Mouse (Mus musculus) stomach, embryonic 14.5 days (tissue): ENCODE data around the gene Spata13. TPM values are rescaled to one million over a fixed set of nuclear protein-coding genes. Genes with fewer than 3 reads are reported as not detected.

ENCODE experiments used
- ATAC-seq: fragments of 200-750 bp; cut with Nextera tagmentation; 2 replicates; pipeline ENCODE4 v1.8.0; 2017; ENCODE audit warnings: low read depth, moderate TSS enrichment; ENCODE audit not compliant: insufficient number of reproducible peaks, insufficient read depth, low FRiP score
- H3K27ac ChIP-seq: fragments of 300-500 bp; sonication (generic); 2 replicates; pipeline ENCODE4 v1.5.1; 2014; ENCODE audit warnings: mild to moderate bottlenecking, low read length, moderate library complexity, mixed read lengths
- H3K27me3 ChIP-seq: fragments of 300-500 bp; sonication (generic); 2 replicates; pipeline ENCODE4 v1.6.1; 2014; ENCODE audit warnings: low read length, control low read depth, mixed read lengths; ENCODE audit not compliant: control insufficient read depth, insufficient read depth
- H3K36me3 ChIP-seq: fragments of 300-500 bp; sonication (generic); 2 replicates; pipeline ENCODE4 v1.6.1; 2014; ENCODE audit warnings: mild to moderate bottlenecking, control low read depth, low read length, moderate library complexity, mixed read lengths; ENCODE audit not compliant: control insufficient read depth, insufficient read depth
- H3K4me1 ChIP-seq: fragments of 300-500 bp; sonication (generic); 2 replicates; pipeline ENCODE4 v1.6.1; 2014; ENCODE audit warnings: low read length, control low read depth, mixed read lengths; ENCODE audit not compliant: control insufficient read depth, insufficient read depth
- H3K4me2 ChIP-seq: fragments of 300-500 bp; sonication (generic); replicated peaks from 2 replicates; pipeline ENCODE4 v1.6.1; 2014; ENCODE audit warnings: low read depth, low read length, control low read depth
- H3K4me3 ChIP-seq: fragments of 300-500 bp; sonication (generic); 2 replicates; pipeline ENCODE4 v1.5.1; 2014; ENCODE audit warnings: low read depth, low read length, control low read depth
- H3K9ac ChIP-seq: fragments of 300-500 bp; sonication (generic); replicated peaks from 2 replicates; pipeline ENCODE4 v1.6.1; 2014; ENCODE audit warnings: low read depth, mild to moderate bottlenecking, control low read depth, low read length, moderate library complexity, mixed read lengths
- H3K9me3 ChIP-seq: fragments of 300-500 bp; sonication (generic); 2 replicates; pipeline ENCODE4 v1.6.1; 2016; ENCODE audit warnings: low read depth, low read length, control low read depth; ENCODE audit not compliant: control insufficient read depth
- WGBS: fragments of 180-500 bp; shearing (Covaris S2); extraction: QIAGEN DNeasy Blood & Tissue Kit; methylation state at CpG from one replicate; pipeline ENCODE4 v1.1.7; 2014; 5-methylcytosine and 5-hydroxymethylcytosine counted together
- polyA plus RNA-seq: library from polyadenylated mRNA; unstranded; fragments of >200 nt; fragmentation: Nextera tagmentation; extraction: Ambion mirVana; gene quantifications from 2 replicates; pipeline ENCODE4 v1.2.1, GENCODE M21; 2014

Spata13 gene
- polyA plus RNA-seq, 1 experiment from 2014 or later, result 17.9 TPM

DNA sequence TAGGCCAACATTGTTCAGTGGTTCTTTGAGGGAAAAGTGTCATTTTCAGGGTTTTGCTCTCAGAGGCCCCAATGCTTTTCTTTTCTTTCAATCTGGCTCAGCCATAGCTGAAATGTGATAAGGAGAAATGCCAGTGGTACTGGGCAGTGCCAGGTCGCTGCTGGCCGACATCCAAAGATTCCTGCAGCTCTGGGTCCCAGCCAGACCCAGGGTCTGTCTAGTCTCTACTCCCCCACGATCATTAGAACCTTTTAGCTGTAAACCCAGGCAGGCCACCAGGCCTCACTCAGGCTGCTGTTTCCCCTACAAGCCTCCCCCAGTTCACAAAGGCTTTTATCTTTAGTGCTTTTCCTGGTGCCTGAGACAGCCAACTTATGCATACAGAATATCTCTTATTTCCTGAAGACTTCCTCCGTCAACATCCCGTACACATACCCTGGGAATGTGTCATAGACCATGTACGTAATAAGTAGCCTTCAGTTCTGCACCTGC lies 107.7 kb downstream of the Spata13 start:
- 47% methylated on average over 6 of the region's 6 CpGs for WGBS
- no peak overlapping the region for H3K4me3 ChIP-seq
- no peaks in the 10 kb centered on the region for H3K9me3 ChIP-seq
- H3K27me3 ChIP-seq, result no peaks in the 10 kb centered on the region
- no peak overlapping the region for H3K4me2 ChIP-seq
- H3K36me3 ChIP-seq, result no peaks in the 10 kb centered on the region
- peak; percentile 24; the same call in 1 of the 2 replicates for ATAC-seq
- no peak overlapping the region for H3K9ac ChIP-seq
- peaks cover 36% of the 10 kb centered on the region for H3K4me1 ChIP-seq
- peak overlapping the region; percentile 39; the same call in 1 of the 2 replicates for H3K27ac ChIP-seq

DNA sequence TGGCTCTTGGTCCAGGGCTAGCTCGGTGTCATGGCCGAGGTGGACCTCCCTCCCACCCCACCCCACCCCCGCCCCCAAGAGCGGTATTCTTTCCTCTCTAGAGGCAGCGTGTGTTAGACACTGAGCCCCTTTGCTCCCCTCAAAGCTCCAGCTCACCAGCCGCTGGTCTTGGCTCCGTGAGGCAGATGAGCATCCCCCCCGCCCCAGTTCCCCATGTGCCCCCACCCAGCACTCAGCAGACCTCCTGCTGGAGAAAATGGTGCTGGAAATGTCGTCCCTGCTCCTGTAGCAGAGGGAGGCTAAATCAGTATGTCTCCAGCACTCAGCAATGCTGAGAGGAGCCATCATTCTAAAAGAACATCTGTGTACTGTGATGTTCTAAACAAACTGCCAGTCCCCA lies 109.9 kb downstream of the Spata13 start:
- no peak for ATAC-seq
- peaks cover 22% of the 10 kb centered on the region for H3K4me1 ChIP-seq
- no peaks in the 10 kb centered on the region for H3K36me3 ChIP-seq
- no peaks in the 10 kb centered on the region for H3K9me3 ChIP-seq
- H3K4me3 ChIP-seq, result no peak overlapping the region
- H3K9ac ChIP-seq, result no peak overlapping the region
- H3K4me2 ChIP-seq, result no peak overlapping the region
- no peaks in the 10 kb centered on the region for H3K27me3 ChIP-seq
- H3K27ac ChIP-seq, result no peak overlapping the region
- WGBS, result 46% methylated on average over 9 of the region's 9 CpGs

DNA sequence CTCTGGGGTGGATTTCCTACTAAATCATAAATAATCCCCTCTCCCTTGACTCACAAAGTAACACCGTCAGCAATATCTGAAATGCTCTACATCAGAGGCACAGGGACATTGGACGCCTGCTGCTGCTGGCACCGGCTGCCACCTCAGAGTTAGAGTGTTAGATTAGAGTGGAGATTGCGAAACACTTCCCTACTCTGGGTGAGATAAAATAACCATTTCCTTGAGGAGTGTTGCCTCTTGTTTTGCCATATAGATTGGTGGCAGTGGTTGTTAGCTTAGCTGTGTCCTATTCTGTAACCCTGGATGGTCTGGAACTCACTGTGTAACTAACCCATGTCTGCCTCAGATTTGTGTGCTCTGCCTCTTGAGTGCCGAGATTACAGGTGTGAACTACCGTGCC lies 111.4 kb downstream of the Spata13 start:
- no peak for ATAC-seq
- WGBS, result 71% methylated on average over 6 of the region's 6 CpGs

DNA sequence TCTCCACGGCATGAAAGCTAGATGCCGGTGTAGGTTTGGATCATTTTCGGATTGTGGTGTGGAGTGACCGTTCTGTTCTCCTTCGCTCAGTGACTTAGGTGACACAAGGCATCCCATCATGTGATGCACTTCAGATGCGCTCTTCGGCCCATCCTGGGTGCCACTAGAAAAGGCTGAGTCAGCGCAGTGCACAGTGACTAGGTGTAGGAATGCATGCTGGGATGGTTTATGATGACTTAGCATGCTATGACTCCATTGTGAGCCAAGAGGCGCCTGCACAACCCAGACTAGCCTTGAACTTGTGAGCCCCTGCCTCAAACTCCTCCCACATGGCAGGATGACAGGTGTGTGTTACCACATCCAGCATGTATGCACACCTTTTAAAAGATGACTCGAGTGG lies 112.3 kb downstream of the Spata13 start:
- Histone ChIP-seq H3K4me1 (0 out of 2 replicates have a peak, but pooled peaks cover 9% of the 10 kb centered on the region), H3K27me3 (no peaks in the 10 kb centered on the region), H3K27ac (no peak overlapping the region), H3K9ac (no peak overlapping the region), H3K4me2 (no peak overlapping the region), H3K4me3 (no peak overlapping the region), H3K9me3 (no peaks in the 10 kb centered on the region), H3K36me3 (peaks cover 3% of the 10 kb centered on the region)
- 93% methylated on average over 10 of the region's 10 CpGs for WGBS
- ATAC-seq, result no peak

More for the DNA sequence above, 111.4 kb downstream of the Spata13 start:
- H3K4me1 ChIP-seq, result peaks cover 18% of the 10 kb centered on the region
- H3K4me3 ChIP-seq, result no peak overlapping the region
- H3K27me3 ChIP-seq, result no peaks in the 10 kb centered on the region
- no peak overlapping the region for H3K9ac ChIP-seq
- no peak overlapping the region for H3K27ac ChIP-seq
- H3K36me3 ChIP-seq, result peaks cover 3% of the 10 kb centered on the region
- H3K9me3 ChIP-seq, result no peaks in the 10 kb centered on the region
- H3K4me2 ChIP-seq, result no peak overlapping the region

DNA sequence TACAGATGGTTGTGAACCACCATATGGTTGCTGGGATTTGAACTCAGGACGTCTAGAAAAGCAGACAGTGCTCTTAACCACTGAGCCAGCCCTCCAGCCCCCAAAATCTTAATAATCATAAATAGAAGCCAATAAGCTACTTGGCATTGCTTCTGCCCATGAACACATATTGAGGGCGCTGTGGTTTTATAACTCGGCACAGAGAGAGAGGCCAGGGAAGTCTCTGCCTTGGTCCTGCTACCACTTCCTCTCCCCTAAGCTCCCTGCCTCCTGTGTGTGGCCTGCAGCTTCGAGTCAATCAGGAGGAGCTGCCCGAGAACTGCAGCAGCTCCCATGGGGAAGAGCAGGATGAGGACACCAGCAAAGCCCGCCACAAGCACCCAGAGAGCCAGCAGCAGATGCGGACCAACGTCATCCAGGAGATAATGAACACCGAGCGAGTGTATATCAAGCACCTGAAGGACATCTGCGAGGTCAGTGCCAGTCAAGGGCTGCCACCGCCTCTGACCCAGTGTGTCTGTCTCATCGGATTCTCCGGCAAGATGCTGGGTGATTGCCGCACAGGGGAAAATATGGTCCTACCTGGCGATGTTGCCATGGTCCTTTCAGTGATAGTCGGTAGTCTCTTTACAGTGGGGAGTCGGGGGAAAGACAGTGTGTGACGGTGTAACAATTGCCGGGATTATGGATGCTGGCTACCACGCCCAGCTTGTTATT lies 113.5 kb downstream of the Spata13 start:
- ATAC-seq, result no peak
- WGBS, result 88% methylated on average over 21 of the region's 21 CpGs
- no peak overlapping the region for H3K4me3 ChIP-seq
- H3K4me2 ChIP-seq, result no peak overlapping the region
- no peaks in the 10 kb centered on the region for H3K4me1 ChIP-seq
- H3K9me3 ChIP-seq, result no peaks in the 10 kb centered on the region
- peaks cover 3% of the 10 kb centered on the region for H3K36me3 ChIP-seq
- H3K27ac ChIP-seq, result no peak overlapping the region
- no peaks in the 10 kb centered on the region for H3K27me3 ChIP-seq
- no peak overlapping the region for H3K9ac ChIP-seq

DNA sequence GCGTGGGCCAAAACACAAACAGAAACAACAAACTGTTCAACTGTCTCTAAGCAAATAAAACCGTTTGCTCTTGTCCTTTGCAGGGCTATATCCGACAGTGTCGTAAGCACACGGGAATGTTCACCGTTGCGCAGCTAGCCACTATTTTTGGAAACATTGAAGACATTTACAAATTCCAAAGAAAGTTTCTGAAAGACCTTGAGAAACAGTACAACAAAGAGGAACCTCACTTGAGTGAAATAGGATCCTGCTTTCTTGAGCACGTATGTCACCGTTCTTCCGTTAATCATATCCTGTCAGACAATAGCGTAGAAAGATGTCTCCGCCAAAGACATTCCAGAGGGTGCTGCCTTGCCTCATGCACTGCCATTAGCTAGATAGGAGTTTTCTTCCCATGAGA lies 116.1 kb downstream of the Spata13 start:
- no peak for ATAC-seq
- Histone ChIP-seq H3K4me3 (no peak overlapping the region), H3K4me2 (no peak overlapping the region), H3K36me3 (peaks cover 3% of the 10 kb centered on the region), H3K27ac (no peak overlapping the region), H3K27me3 (no peaks in the 10 kb centered on the region), H3K9me3 (no peaks in the 10 kb centered on the region), H3K9ac (no peak overlapping the region), H3K4me1 (no peaks in the 10 kb centered on the region)
- 68% methylated on average over 12 of the region's 12 CpGs for WGBS

DNA sequence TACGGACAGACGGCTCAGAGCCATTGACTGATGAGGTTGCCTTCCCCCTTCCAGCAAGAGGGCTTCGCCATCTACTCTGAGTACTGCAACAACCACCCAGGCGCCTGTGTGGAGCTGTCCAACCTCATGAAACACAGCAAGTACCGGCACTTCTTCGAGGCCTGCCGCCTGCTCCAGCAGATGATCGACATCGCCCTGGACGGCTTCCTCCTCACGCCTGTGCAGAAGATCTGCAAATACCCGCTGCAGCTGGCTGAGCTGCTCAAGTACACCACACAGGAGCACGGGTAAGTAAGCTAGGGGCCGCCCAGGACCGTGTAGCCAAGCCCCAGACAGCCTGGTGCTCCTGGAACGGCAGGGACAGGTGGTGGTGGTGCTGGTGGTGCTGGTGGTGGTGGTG lies 117.8 kb downstream of the Spata13 start:
- WGBS, result 89% methylated on average over 16 of the region's 16 CpGs
- ATAC-seq, result no peak
- no peaks in the 10 kb centered on the region for H3K4me1 ChIP-seq
- no peak overlapping the region for H3K4me3 ChIP-seq
- no peak overlapping the region for H3K9ac ChIP-seq
- H3K27me3 ChIP-seq, result no peaks in the 10 kb centered on the region
- H3K4me2 ChIP-seq, result no peak overlapping the region
- no peaks in the 10 kb centered on the region for H3K9me3 ChIP-seq
- no peak overlapping the region for H3K27ac ChIP-seq
- H3K36me3 ChIP-seq, result peaks cover 3% of the 10 kb centered on the region

DNA sequence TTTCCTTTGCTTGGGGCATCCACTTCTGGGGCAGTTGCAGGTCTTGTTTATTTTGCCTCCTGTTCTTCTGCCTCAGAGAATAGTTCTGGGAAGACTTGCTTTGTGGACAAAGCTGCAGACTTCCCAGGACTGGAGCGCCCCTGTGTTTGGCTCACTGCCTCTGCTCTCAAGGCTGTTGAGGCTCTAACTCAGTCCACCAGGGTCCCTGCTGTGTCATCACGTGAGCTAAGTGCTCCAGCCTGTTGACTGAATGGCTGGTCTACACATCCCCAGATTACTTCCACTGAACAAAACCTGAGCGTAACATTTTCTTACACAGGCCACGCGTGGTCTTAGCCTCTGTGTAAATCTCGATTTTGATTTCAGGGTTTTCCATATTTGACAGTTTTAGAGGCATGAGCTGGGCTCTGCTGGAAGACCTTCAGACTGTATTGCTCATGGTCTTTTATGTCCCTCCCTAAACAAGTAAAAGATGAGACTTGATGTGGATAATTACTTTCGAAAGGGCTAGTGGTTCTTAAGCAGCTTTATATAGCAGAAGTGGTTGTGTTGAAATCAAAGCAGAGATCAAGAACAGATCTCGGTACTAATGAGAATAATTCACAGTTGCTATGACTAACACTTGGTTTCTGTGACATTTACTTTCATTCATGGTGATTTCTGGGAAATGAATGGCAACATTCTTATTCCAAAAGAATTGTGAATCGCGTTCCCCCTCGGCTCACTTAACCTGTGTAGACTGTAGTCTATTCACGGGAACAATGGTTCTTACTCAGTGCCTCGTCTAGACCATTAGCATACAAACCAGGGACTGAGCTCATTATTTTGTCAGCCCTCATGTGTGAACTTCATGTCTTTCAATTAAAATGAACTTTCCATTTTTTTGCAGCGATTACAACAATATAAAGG lies 119.3 kb downstream of the Spata13 start:
- Histone ChIP-seq H3K9ac (no peak overlapping the region), H3K27ac (no peak overlapping the region), H3K4me1 (no peaks in the 10 kb centered on the region), H3K4me2 (no peak overlapping the region), H3K36me3 (peaks cover 8% of the 10 kb centered on the region), H3K9me3 (no peaks in the 10 kb centered on the region), H3K4me3 (no peak overlapping the region), H3K27me3 (no peaks in the 10 kb centered on the region)
- WGBS, result 83% methylated on average over 14 of the region's 14 CpGs
- no peak for ATAC-seq
